Mouse (Mus musculus) testis, adult 2 months (tissue): ENCODE measurements around the gene Pik3r2.

ENCODE experiments used
- CTCF ChIP-seq: fragments of 200-500 bp; IDR thresholded peaks from 2 replicates; pipeline ENCODE4 v1.5.1; 2012; ENCODE audit warnings: low read depth, mild to moderate bottlenecking, inconsistent platforms, low read length, moderate library complexity; ENCODE audit not compliant: control insufficient read depth, insufficient read depth, insufficient replicate concordance
- POLR2A ChIP-seq: fragments of 200-500 bp; IDR thresholded peaks from 2 replicates; pipeline ENCODE4 v1.6.1; 2012; ENCODE audit warnings: low read depth, mild to moderate bottlenecking, inconsistent platforms, low read length, moderate library complexity; ENCODE audit not compliant: control insufficient read depth

- TF ChIP-seq CTCF (no peak), POLR2A (no peak)
Observed at GRCm38 (mm10) chr8:70741661-70742060, 34.9 kb downstream of the Pik3r2 start.
